Mouse (Mus musculus) embryonic facial prominence, embryonic 14.5 days (tissue): ENCODE data around the gene Btbd9. TPM values are rescaled to one million over a fixed set of nuclear protein-coding genes. Genes with fewer than 3 reads are reported as not detected.
A peak's percentile ranks its signal among the peaks of the same experiment; 100 is the strongest.

Experiments
- ATAC-seq: fragments of 200-750 bp; cut with Nextera tagmentation; 2 replicates; pipeline ENCODE4 v1.8.0; 2017; ENCODE audit warnings: low read depth, moderate number of reproducible peaks, moderate TSS enrichment
- DNase-seq: peaks from one replicate; pipeline ENCODE4 v3.0.0-alpha.2; 2015; ENCODE audit warnings: low spot score
- H3K27ac ChIP-seq: fragments of 300-500 bp; sonication (generic); replicated peaks from 2 replicates; pipeline ENCODE4 v1.5.1; 2014; ENCODE audit warnings: low read depth, mild to moderate bottlenecking, low read length, moderate library complexity
- H3K27me3 ChIP-seq: fragments of 300-500 bp; sonication (generic); replicated peaks from 2 replicates; pipeline ENCODE4 v1.6.1; 2014; ENCODE audit warnings: low read length; ENCODE audit not compliant: control insufficient read depth, insufficient read depth
- H3K36me3 ChIP-seq: fragments of 300-500 bp; sonication (generic); 2 replicates; pipeline ENCODE4 v1.6.1; 2014; ENCODE audit warnings: low read length, mixed read lengths; ENCODE audit not compliant: control insufficient read depth, insufficient read depth
- H3K4me1 ChIP-seq: fragments of 300-500 bp; sonication (generic); 2 replicates; pipeline ENCODE4 v1.6.1; 2014; ENCODE audit warnings: antibody characterized with exemption, low read length; ENCODE audit not compliant: control insufficient read depth, insufficient read depth
- H3K4me2 ChIP-seq: fragments of 300-500 bp; sonication (generic); 2 replicates; pipeline ENCODE4 v1.6.1; 2014; ENCODE audit warnings: low read depth, mild to moderate bottlenecking, low read length, moderate library complexity, mixed read lengths
- H3K4me3 ChIP-seq: fragments of 300-500 bp; sonication (generic); 2 replicates; pipeline ENCODE4 v1.5.1; 2014; ENCODE audit warnings: low read depth, mild to moderate bottlenecking, low read length
- H3K9ac ChIP-seq: fragments of 300-500 bp; sonication (generic); 2 replicates; pipeline ENCODE4 v1.6.1; 2014; ENCODE audit warnings: low read depth, mild to moderate bottlenecking, low read length, moderate library complexity, mixed read lengths
- H3K9me3 ChIP-seq: fragments of 300-500 bp; sonication (generic); 2 replicates; pipeline ENCODE4 v1.6.1; 2016; ENCODE audit warnings: low read length; ENCODE audit not compliant: control insufficient read depth
- WGBS: fragments of 180-500 bp; shearing (Covaris S2); extraction: QIAGEN DNeasy Blood & Tissue Kit; methylation state at CpG from one replicate; pipeline ENCODE4 v1.1.7; 2014; 5-methylcytosine and 5-hydroxymethylcytosine counted together
- polyA plus RNA-seq: library from polyadenylated mRNA; unstranded; fragments of >200 nt; fragmentation: Nextera tagmentation; extraction: Ambion mirVana; gene quantifications from 2 replicates; pipeline ENCODE4 v1.2.1, GENCODE M21; 2014

Btbd9 gene
- polyA plus RNA-seq, 1 experiment from 2014 or later, result 38.0 TPM

DNA sequence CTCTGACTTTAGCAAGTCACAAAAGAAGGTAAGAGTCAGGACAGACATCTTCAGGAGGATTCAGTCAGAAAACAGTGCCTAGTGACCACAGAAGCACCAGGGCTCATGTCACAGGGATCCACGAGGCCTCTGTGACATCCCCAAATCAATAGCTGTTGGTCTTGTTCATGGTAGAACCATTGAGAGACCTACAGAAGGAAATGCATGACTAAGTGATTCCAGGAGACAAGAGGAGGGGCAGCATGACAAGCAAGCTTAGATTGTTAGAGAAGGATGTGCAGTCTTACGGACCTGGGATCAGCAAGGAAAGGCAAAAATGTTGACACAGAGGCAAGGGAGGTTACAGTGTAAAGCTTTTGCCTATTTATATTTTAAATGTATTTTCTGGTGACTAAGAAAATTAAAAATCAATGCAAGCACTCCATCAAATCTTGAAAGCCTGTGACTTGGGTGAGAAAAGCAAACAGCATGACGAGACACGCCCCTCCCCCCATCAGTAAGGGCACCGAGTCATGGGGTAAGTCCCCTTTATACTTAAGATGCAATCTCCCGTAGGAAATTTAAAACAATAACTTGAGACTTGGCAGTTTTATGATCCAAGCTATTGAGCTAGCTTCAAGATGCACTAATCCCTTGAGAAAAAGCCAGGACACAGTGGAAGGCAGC lies 315.5 kb downstream of the Btbd9 start:
- Histone ChIP-seq H3K36me3 (no peaks in the 10 kb centered on the region), H3K4me3 (no peak overlapping the region), H3K27me3 (no peaks in the 10 kb centered on the region), H3K9me3 (no peaks in the 10 kb centered on the region), H3K27ac (no peak overlapping the region), H3K4me1 (peaks cover 3% of the 10 kb centered on the region; the same call in 1 of the 2 replicates), H3K4me2 (no peak overlapping the region), H3K9ac (no peak overlapping the region)
- DNase-seq, result no peak
- no peak for ATAC-seq
- 65% methylated on average over 6 of the region's 6 CpGs for WGBS

DNA sequence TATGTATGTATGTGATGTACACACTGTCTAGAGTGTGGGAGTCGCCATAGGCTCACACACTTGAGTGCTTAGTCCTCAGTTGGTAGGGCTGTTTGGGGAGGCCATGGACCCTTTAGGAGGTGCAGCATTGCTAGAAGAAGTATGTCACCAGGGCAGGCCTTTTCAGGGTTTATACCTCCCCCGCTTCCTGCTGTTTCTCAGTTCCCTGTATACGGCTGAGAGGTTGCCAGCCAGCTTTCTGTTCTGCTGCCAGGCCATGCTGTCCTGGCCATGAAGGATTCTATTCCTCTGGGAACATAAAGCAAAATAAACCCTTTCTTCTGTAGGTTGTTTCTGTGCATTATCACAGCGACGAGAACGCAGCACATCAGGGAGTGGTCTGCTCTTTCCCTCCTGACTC lies 316.4 kb downstream of the Btbd9 start:
- no peaks in the 10 kb centered on the region for H3K9me3 ChIP-seq
- H3K4me2 ChIP-seq, result no peak overlapping the region
- no peaks in the 10 kb centered on the region for H3K36me3 ChIP-seq
- H3K27me3 ChIP-seq, result no peaks in the 10 kb centered on the region
- H3K27ac ChIP-seq, result no peak overlapping the region
- H3K4me3 ChIP-seq, result no peak overlapping the region
- H3K4me1 ChIP-seq, result peaks cover 6% of the 10 kb centered on the region; the same call in 1 of the 2 replicates
- no peak for DNase-seq
- ATAC-seq, result no peak
- 62% methylated on average over 6 of the region's 6 CpGs for WGBS
- no peak overlapping the region for H3K9ac ChIP-seq

DNA sequence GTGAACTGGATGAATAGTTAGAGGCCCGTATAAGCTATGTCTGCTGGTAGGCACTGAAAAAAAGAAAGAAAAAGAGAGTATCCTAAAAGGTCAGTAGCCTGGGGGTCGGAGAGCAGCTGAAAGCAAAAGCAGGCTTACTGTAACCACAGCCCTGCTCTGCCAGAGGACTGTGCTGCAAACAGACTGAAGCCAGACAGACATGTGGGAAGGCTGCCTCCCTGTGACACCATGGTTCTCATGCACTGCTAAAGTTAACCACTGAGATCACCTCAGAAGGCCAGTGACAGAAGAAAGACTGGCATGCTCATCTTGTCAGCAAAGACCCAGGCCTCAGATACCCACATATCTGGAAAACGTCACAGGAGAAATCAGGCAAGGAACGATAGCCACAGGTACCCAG lies 317.8 kb downstream of the Btbd9 start:
- no peak overlapping the region for H3K27ac ChIP-seq
- no peaks in the 10 kb centered on the region for H3K36me3 ChIP-seq
- H3K27me3 ChIP-seq, result no peaks in the 10 kb centered on the region
- H3K9me3 ChIP-seq, result no peaks in the 10 kb centered on the region
- no peak overlapping the region for H3K4me2 ChIP-seq
- H3K4me1 ChIP-seq, result peaks cover 6% of the 10 kb centered on the region
- H3K9ac ChIP-seq, result no peak overlapping the region
- H3K4me3 ChIP-seq, result no peak overlapping the region
- WGBS, result 60% methylated on average over 4 of the region's 4 CpGs
- no peak for DNase-seq
- ATAC-seq, result no peak

DNA sequence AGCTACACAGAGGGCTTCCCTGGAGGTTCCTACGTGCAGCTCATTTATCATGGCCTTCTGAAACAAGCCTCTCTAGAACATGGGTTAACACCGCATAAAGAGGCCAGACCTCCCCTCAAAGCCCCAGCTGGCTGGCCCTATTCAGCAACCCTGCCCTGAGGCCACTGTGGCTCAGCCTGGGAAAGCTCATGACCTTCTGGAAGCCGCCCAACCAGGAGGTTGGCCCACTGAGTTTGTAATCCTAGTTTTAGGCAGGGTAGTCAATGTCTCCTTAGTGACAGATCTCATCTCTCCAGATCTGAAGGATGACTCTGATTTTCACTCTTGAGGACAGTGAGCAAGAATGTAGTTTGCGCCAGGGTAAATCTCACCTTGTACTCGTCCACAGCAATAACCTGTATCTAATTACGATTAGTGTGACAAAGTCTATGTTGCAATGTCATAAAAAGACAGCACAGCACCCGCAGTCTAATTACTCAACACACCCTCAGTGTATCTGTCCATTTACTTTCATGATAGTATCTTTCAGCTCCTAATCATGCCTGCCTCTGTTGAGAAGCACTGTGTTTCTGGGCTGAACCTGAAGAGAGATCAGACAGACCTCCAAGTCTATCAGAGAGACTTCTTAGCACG lies 320.2 kb downstream of the Btbd9 start:
- Histone ChIP-seq H3K27me3 (no peaks in the 10 kb centered on the region), H3K27ac (no peak overlapping the region), H3K9ac (no peak overlapping the region), H3K36me3 (no peaks in the 10 kb centered on the region), H3K9me3 (no peaks in the 10 kb centered on the region), H3K4me1 (peaks cover 6% of the 10 kb centered on the region), H3K4me2 (no peak overlapping the region), H3K4me3 (no peak overlapping the region)
- DNase-seq (no peak), ATAC-seq (no peak)
- WGBS, result 71% methylated on average over 8 of the region's 8 CpGs

DNA sequence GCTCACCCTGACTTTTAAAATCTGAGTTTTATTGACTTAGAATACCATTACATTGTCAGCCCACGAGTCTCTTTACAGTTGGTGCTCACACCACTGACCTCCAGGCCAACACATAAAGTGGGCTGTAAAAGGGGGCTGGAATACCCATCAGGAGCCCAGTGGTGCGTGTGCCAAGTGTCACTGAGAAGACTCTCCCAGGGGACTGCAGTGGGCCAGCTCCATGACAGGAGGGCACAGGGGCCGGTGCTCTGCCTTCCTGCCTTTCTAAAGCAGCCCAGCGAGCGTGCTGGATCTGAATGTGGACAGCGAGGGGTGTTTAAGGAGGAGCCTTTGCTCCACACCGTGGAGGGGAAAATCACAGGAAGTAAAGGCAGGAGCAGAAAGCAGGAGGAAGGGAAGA lies 322.4 kb downstream of the Btbd9 start:
- no peak overlapping the region for H3K27ac ChIP-seq
- no peaks in the 10 kb centered on the region for H3K36me3 ChIP-seq
- no peak for ATAC-seq
- no peak for DNase-seq
- H3K27me3 ChIP-seq, result no peaks in the 10 kb centered on the region
- 53% methylated on average over 7 of the region's 7 CpGs for WGBS
- no peaks in the 10 kb centered on the region for H3K9me3 ChIP-seq
- no peak overlapping the region for H3K9ac ChIP-seq
- H3K4me1 ChIP-seq, result peaks cover 3% of the 10 kb centered on the region
- H3K4me2 ChIP-seq, result no peak overlapping the region
- no peak overlapping the region for H3K4me3 ChIP-seq

DNA sequence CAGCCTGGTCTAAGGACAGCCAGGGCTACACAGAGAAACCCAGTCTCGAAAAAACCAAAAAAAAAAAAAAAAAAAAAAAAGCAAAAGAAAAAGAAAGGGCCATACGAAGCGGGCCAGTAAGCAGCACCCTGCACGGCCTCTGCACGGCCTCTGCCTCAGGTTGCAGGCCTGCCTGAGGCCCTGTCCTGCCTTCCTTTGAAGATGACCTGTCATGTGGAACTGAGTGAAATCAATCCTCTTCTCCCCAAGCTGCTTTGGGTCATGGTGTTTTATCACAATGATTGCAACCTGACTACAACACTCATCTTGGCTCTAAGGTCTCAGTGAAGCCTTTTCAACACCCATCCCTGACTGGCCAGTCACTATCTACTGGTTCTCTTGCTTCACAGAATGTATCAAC lies 323.3 kb downstream of the Btbd9 start:
- Histone ChIP-seq H3K27ac (no peak overlapping the region), H3K4me3 (no peak overlapping the region), H3K4me2 (no peak overlapping the region), H3K4me1 (peaks cover 3% of the 10 kb centered on the region), H3K9me3 (no peaks in the 10 kb centered on the region), H3K36me3 (no peaks in the 10 kb centered on the region), H3K27me3 (no peaks in the 10 kb centered on the region), H3K9ac (no peak overlapping the region)
- ATAC-seq (no peak; the same call in 1 of the 2 replicates), DNase-seq (no peak)
- WGBS, result 79% methylated on average over 5 of the region's 5 CpGs

DNA sequence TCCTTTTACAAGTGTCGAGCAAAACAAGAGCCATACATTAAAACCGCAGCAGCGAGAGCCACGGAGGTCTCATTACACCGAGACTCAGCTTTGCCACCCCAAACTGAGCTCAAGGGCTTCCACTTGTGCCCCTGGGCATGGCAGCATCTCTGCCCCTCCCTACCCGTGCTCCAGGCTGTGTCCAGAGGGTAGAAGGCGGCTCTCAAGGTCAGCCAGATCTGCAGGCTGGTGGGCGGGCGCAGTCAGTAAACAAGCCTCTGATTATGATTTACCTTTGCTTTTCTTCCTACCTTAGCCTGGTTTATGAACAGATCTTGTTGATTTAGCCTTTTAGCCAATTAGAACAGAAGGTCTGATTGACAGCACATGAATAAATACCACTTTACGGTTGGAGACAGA lies 331.0 kb downstream of the Btbd9 start:
- H3K4me1 ChIP-seq, result peaks cover 30% of the 10 kb centered on the region
- H3K36me3 ChIP-seq, result no peaks in the 10 kb centered on the region
- no peak overlapping the region for H3K4me3 ChIP-seq
- WGBS, result 60% methylated on average over 10 of the region's 10 CpGs
- H3K9me3 ChIP-seq, result no peaks in the 10 kb centered on the region
- no peak overlapping the region for H3K9ac ChIP-seq
- no peaks in the 10 kb centered on the region for H3K27me3 ChIP-seq
- ATAC-seq (no peak), DNase-seq (no peak)
- no peak overlapping the region for H3K4me2 ChIP-seq
- no peak overlapping the region; the same call in 1 of the 2 replicates for H3K27ac ChIP-seq

DNA sequence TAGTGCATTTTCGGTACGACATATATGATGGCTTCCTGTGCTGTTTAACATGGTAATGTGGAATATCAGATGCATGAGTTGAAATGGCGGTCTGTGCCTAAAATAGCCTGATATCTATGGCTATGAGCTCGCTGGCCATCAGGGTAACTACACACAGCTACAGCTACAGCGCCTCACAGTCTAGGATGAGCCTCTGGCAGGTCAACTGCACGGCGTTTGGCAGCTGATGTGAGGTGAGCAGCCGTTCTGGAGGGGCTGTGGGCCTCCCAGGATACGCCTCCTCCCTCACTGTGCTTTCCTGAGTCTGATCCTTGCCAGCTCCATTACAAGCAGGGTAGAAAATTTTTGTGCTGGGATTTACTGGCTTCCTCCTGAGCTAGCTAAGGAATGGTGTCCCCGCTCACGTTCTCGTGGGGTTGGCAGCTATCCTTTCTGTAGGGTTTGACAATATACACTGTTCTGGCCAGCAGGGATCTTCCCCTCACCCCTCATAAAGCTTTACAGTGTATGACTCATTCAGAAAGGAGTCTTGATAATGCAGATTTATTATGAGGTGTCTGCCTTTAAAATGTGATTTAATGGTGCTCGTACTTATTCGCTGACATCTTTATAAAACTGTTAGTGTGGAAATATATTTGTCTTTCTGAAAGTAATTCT lies 331.5 kb downstream of the Btbd9 start:
- no peak overlapping the region for H3K4me2 ChIP-seq
- no peaks in the 10 kb centered on the region for H3K27me3 ChIP-seq
- ATAC-seq, result peak; percentile 81
- no peak overlapping the region for H3K4me3 ChIP-seq
- no peak overlapping the region; the same call in 1 of the 2 replicates for H3K27ac ChIP-seq
- peaks cover 31% of the 10 kb centered on the region for H3K4me1 ChIP-seq
- no peaks in the 10 kb centered on the region for H3K9me3 ChIP-seq
- no peak overlapping the region for H3K9ac ChIP-seq
- DNase-seq, result peak; percentile 61
- 59% methylated on average over 14 of the region's 14 CpGs for WGBS
- no peaks in the 10 kb centered on the region for H3K36me3 ChIP-seq
